Mouse (Mus musculus): ENCODE data around the gene Rimbp2.

GRCm38 (mm10) chr5:128913820-128914219, 39.5 kb downstream of the Rimbp2 start:
- no peak for TF ChIP-seq POLR2A (IDR thresholded peaks at IDR 0.05; ENCODE audit: borderline replicate concordance, control insufficient read depth, low read depth, low read length)
- no peak for TF ChIP-seq CTCF (IDR thresholded peaks at IDR 0.05; ENCODE audit: control insufficient read depth, insufficient read depth, low read length)

Measured in bone marrow, adult 2 months (tissue).